Mouse (Mus musculus) spleen, adult 2 months (tissue): ENCODE data around the gene Ewsr1. TPM values are rescaled to one million over a fixed set of nuclear protein-coding genes. Genes with fewer than 3 reads are reported as not detected.
A peak's percentile ranks its signal among the peaks of the same experiment; 100 is the strongest.

Experiments
- DNase-seq, 2 experiments: peaks; one replicate each; pipeline versions ENCODE4 v3.0.0 to v3.0.0-alpha.2; 2012 to 2021; ENCODE audit warnings: low spot score in 2 of 2, low read depth in 1 of 2
- H3K27ac ChIP-seq: fragments of 200-500 bp; 2 replicates; pipeline ENCODE4 v1.5.1; 2012; ENCODE audit warnings: low read length, inconsistent platforms; ENCODE audit not compliant: insufficient read depth
- H3K27me3 ChIP-seq: fragments of 200-500 bp; 2 replicates; pipeline ENCODE4 v1.6.1; 2012; ENCODE audit warnings: mild to moderate bottlenecking, moderate library complexity, low read length, inconsistent platforms; ENCODE audit not compliant: control insufficient read depth, insufficient read depth
- H3K36me3 ChIP-seq: fragments of 200-500 bp; 2 replicates; pipeline ENCODE4 v1.6.1; 2012; ENCODE audit warnings: mild to moderate bottlenecking, low read length, inconsistent platforms; ENCODE audit not compliant: control insufficient read depth, insufficient read depth
- H3K4me1 ChIP-seq: fragments of 200-500 bp; 2 replicates; pipeline ENCODE4 v1.6.1; 2011; ENCODE audit warnings: inconsistent platforms; ENCODE audit not compliant: control insufficient read depth, insufficient read depth, insufficient read length
- H3K4me3 ChIP-seq: fragments of 200-500 bp; 2 replicates; pipeline ENCODE4 v1.5.1; 2011; ENCODE audit warnings: mild to moderate bottlenecking, inconsistent platforms; ENCODE audit not compliant: insufficient read depth, insufficient read length; ENCODE audit errors: extremely low read depth
- CTCF ChIP-seq: fragments of 200-500 bp; IDR thresholded peaks from 2 replicates; pipeline ENCODE4 v1.5.1; 2011; ENCODE audit warnings: mild to moderate bottlenecking, inconsistent platforms; ENCODE audit not compliant: insufficient read depth, insufficient read length, insufficient replicate concordance; ENCODE audit errors: extremely low read depth
- POLR2A ChIP-seq: fragments of 200-500 bp; IDR thresholded peaks from 2 replicates; pipeline ENCODE4 v1.6.1; 2011; ENCODE audit warnings: low read depth, low read length, inconsistent platforms
- whole genome bisulfite sequencing: fragments of 180-500 bp; shearing (Covaris S2); methylation state at CpG from one replicate; pipeline ENCODE4 v1.1.7; 2018; 5-methylcytosine and 5-hydroxymethylcytosine counted together
- polyA plus RNA-seq: library from polyadenylated mRNA; depleted of rRNA; stranded (reverse); fragments of >200 nt; gene quantifications from 2 replicates; pipeline ENCODE4 v1.2.3, GENCODE M21; 2012

Gene Ewsr1
- polyA plus RNA-seq, 1 experiment, result 322 TPM

- Histone ChIP-seq H3K4me3 (no peak overlapping the region), H3K36me3 (peaks cover 50% of the 10 kb centered on the region), H3K27ac (no peak overlapping the region), H3K27me3 (no peaks in the 10 kb centered on the region), H3K4me1 (no peaks in the 10 kb centered on the region)
- WGBS, result 77% methylated on average over 4 of the region's 4 CpGs
- DNase-seq, result no peak
- TF ChIP-seq CTCF (no peak), POLR2A (no peak)
Measured at GRCm38 (mm10) chr11:5074882-5075281, 24.2 kb downstream of the Ewsr1 start.

- Histone ChIP-seq H3K27me3 (peaks cover 9% of the 10 kb centered on the region; the same call in 1 of the 2 replicates), H3K27ac (no peak overlapping the region), H3K4me1 (no peaks in the 10 kb centered on the region; the same call in 1 of the 2 replicates), H3K36me3 (peaks cover 38% of the 10 kb centered on the region), H3K4me3 (no peak overlapping the region)
- WGBS, result 78% methylated on average over 9 of the region's 9 CpGs
- DNase-seq, result no peak
- TF ChIP-seq POLR2A (no peak), CTCF (no peak)
Measured at GRCm38 (mm10) chr11:5068126-5068971, 30.7 kb downstream of the Ewsr1 start.

GRCm38 (mm10) chr11:5067063-5067462 is 32.0 kb downstream of the Ewsr1 start:
- H3K36me3 ChIP-seq, result peaks cover 26% of the 10 kb centered on the region
- peaks cover 10% of the 10 kb centered on the region for H3K27me3 ChIP-seq
- no peak overlapping the region for H3K4me3 ChIP-seq
- H3K27ac ChIP-seq, result no peak overlapping the region
- DNase-seq, result no peak
- TF ChIP-seq CTCF (no peak), POLR2A (no peak)
- H3K4me1 ChIP-seq, result peaks cover 3% of the 10 kb centered on the region

GRCm38 (mm10) chr11:5065056-5065821 is 33.8 kb downstream of the Ewsr1 start, which contains the start of gene Gas2l1:
Gene Gas2l1 (minus strand): TSS chr11:5065327.
- peak in 1 of 2 experiments; percentile 57 for DNase-seq

GRCm38 (mm10) chr11:5064282-5065055 is 34.6 kb downstream of the Ewsr1 start:
- Histone ChIP-seq H3K4me1 (peaks cover 20% of the 10 kb centered on the region), H3K4me3 (peak overlapping the region; percentile 55), H3K27ac (no peak overlapping the region; the same call in 1 of the 2 replicates), H3K27me3 (peaks cover 22% of the 10 kb centered on the region), H3K36me3 (peaks cover 10% of the 10 kb centered on the region)
- 29% methylated on average over 38 of the region's 38 CpGs for WGBS
- TF ChIP-seq POLR2A (no peak), CTCF (no peak)
- DNase-seq, result no peak

More at GRCm38 (mm10) chr11:5065056-5065821, 33.8 kb downstream of the Ewsr1 start, which contains the start of gene Gas2l1:
- H3K4me1 ChIP-seq, result peaks cover 17% of the 10 kb centered on the region
- TF ChIP-seq CTCF (peak; percentile 40; the same call in 1 of the 2 replicates), POLR2A (no peak)
- peaks cover 22% of the 10 kb centered on the region for H3K27me3 ChIP-seq
- H3K27ac ChIP-seq, result no peak within 1 kb of the TSS; the same call in 1 of the 2 replicates
- peak within 1 kb of the TSS; percentile 55 for H3K4me3 ChIP-seq
- H3K36me3 ChIP-seq, result peaks cover 12% of the 10 kb centered on the region
- 2% methylated on average over 50 of the region's 50 CpGs for WGBS
